Mouse (Mus musculus) adrenal gland, postnatal 36 days (tissue): ENCODE measurements around the gene Tsnaxip1. TPM values are rescaled to one million over a fixed set of nuclear protein-coding genes. Genes with fewer than 3 reads are reported as not detected.
"Not testable (repeated sequence)": the region's sequence is repeated elsewhere in the genome, so short reads cannot be mapped to it uniquely, and the experiment has no call there.

Source experiments
- DNase-seq, 2 experiments: peaks; one replicate each; pipeline ENCODE4 v3.0.0; 2021; ENCODE audit warnings: mixed read lengths in 1 of 2
- total RNA-seq, 2 experiments: library from RNA; stranded (reverse); gene quantifications; 2 replicates each; pipeline ENCODE4 v1.2.3; 2021

Tsnaxip1 gene
- total RNA-seq, 2 experiments from 2014 or later: not detected

DNA sequence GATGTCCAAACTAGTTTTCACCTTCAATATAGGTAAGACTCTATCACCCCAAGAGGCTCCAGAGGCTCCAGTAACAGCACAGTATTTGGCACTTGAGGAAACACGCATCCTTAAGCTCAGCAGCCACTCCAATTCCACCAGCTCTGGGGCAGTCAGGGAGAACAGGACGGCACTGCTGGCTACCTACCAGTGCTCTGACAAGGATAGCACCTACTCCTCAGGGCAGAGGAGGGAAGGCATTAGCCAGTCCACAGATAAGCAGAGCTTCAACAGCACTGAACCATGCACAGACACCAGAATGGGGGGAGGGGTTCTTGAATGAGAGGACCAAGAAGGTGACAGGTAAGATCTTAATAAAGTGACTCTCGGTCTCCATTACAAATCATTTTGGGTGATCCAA is 7.9 kb upstream of the Tsnaxip1 start:
- no peak for DNase-seq

GRCm38 (mm10) chr8:105820925-105821324 is 6.6 kb upstream of the Tsnaxip1 start:
- DNase-seq: no peak

- DNase-seq: no peak
Observed at GRCm38 (mm10) chr8:105825506-105825905, 2.0 kb upstream of the Tsnaxip1 start.

GRCm38 (mm10) chr8:105826379-105826778 is 1.2 kb upstream of the Tsnaxip1 start:
- peak; percentile 15 to 19 for DNase-seq

- not testable (repeated sequence) for DNase-seq
Observed at GRCm38 (mm10) chr8:105833740-105834139, 6.2 kb downstream of the Tsnaxip1 start.

DNA sequence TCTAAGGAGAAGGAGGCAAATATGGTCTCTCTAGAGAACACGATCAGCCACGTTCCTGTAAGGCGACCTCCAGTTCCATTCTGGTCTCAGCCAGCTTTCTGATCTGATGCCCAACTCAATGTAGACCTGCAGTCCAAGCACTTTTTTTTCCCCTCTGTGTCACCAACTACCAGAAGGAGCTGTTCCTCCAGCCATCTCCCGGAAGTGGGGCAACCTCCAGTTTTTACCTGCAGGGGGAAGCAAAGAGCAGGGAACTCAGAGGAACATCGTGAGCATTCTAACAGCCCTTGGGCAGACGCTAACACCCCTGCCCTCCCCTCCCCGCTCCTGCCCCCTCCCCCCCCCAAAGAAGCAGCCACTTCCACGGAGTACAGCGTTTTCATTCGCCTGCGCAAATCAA is 7.8 kb downstream of the Tsnaxip1 start:
- peak; percentile 81 to 83 for DNase-seq

GRCm38 (mm10) chr8:105836991-105837390 is 9.5 kb downstream of the Tsnaxip1 start:
- DNase-seq: no peak

DNA sequence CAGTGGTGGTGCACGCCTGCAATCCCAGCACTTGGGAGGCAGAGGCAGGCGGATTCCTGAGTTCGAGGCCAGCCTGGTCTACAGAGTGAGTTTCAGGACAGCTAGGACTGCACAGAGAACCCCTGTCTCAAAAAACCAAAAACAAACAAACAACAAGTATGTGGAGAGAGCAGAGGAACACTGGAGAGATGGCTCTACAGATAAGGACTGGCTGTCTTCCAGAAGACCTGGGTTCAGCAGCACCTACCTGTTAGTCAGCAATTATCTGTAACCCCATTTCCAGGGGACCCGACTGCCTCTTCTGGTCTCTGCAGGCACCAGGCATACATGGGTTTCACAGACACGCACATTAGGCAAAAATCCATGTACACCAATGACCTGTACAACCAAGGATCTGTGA is 11.7 kb downstream of the Tsnaxip1 start:
- no peak for DNase-seq

DNA sequence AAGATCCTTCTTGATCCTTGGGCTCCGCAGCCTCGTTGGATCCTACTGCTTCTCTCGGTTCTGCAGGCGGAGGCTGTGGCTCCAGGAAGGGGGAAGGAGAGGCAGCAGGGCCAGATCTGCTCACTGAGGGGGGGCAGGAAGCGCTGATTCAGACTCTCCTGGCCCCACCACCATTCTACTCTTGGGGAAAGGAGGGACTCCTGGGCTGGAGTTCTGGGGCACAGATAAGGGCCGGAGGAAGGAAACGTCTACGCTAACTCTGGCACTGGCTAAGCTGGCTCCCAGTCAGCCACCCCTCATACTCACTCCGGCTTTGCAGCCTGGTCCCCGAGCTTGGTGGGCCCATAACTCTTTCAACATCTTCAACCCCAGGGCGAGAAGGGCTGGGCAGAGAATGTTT is 19.1 kb downstream of the Tsnaxip1 start:
- DNase-seq: no peak

DNA sequence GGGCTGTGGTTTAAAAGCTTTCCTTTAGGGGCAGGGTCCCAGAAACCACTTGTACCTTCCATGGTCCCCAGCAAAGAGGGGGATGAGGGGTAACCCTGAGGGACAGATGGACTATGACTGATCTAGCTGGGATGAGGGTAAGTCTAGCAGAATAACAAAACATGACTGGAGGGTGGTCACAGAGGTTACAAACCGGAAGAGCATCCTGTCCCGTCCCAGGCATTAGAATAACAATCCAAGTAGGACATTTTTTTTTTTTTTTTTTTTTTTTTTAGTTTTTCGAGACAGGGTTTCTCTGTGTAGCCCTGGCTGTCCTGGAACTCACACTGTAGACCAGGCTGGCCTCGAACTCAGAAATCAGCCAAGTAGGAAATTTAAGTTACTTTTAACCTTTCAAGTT is 22.5 kb downstream of the Tsnaxip1 start:
- DNase-seq: no peak

DNA sequence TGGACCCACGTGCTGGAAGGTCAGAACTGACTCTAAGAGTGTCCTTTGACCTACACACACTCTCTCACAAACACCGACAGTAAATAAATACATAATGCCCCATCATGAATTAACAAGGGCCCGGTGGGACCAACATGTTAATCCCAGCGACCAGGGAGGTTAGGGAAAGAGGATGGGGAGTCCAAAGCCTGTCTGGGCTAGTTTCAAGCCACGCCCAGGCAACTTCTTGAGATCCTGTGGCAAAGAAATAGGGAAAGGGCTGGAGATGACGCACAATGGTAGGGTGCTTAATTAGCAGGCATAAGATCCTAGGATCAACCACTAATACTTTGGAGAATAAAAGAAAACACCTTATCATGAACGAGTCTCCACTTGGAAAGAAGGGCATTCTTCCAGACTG is 23.1 kb downstream of the Tsnaxip1 start:
- DNase-seq: no peak

GRCm38 (mm10) chr8:105851651-105852143 is 24.2 kb downstream of the Tsnaxip1 start:
- peak; percentile 90 to 92 for DNase-seq

DNA sequence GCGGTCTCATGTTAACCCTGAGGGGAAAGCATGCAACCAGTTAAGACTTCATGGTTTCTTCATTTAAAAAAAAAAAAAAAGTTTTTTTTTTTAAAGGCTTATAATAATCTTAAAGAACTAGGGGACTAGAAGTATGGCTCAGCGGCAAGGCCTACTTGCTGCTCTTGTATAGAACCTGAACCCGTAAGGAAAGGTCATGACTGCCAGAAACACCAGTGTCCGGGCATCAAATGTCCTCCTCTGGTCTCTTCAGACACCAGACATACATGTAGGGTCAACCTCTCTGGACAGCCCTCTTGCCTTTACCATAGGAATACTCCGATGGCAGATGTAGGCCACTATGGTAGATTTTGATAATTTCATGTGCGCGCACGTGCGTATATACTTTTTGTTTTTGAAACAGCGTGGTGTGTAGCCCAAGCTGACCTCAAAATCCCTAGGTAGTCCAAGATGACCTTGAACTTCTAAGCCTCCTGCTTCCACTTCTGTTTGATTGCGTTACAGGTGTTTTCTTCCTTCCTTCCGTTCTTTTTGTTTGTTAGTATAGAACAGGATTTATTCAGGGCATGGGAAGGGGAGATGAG is 24.7 kb downstream of the Tsnaxip1 start:
- DNase-seq: no peak

DNA sequence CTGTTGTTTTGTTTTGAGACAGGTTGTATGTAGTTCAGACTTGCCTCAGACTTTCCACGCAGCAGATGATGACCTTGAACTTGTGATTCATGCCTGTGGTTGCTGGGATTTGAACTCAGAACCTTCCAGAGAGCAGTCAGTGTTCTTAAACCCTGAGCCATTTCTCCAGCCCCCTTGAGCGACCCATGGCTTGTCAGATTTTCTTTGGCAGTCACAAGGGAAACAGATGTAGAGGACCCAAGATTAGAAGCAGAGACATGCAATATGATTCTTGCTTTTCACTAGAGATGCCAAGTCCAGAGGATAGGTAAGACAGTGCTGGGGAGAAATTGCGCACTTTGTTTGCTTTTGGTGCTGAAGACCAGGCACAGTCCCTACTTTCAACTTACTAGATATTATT is 25.6 kb downstream of the Tsnaxip1 start, which contains the start of gene Cenpt:
Gene Cenpt, minus strand, starts transcription at position 101 of the 400 bp plus-strand sequence.
- no peak for DNase-seq

- DNase-seq: no peak
Observed at GRCm38 (mm10) chr8:105854303-105854702, 26.8 kb downstream of the Tsnaxip1 start.

- DNase-seq: peak; percentile 94 to 96
Observed at GRCm38 (mm10) chr8:105854715-105855216, 27.2 kb downstream of the Tsnaxip1 start, which contains the start of gene Thap11. Thap11 (plus strand) TSS chr8:105855132.

DNA sequence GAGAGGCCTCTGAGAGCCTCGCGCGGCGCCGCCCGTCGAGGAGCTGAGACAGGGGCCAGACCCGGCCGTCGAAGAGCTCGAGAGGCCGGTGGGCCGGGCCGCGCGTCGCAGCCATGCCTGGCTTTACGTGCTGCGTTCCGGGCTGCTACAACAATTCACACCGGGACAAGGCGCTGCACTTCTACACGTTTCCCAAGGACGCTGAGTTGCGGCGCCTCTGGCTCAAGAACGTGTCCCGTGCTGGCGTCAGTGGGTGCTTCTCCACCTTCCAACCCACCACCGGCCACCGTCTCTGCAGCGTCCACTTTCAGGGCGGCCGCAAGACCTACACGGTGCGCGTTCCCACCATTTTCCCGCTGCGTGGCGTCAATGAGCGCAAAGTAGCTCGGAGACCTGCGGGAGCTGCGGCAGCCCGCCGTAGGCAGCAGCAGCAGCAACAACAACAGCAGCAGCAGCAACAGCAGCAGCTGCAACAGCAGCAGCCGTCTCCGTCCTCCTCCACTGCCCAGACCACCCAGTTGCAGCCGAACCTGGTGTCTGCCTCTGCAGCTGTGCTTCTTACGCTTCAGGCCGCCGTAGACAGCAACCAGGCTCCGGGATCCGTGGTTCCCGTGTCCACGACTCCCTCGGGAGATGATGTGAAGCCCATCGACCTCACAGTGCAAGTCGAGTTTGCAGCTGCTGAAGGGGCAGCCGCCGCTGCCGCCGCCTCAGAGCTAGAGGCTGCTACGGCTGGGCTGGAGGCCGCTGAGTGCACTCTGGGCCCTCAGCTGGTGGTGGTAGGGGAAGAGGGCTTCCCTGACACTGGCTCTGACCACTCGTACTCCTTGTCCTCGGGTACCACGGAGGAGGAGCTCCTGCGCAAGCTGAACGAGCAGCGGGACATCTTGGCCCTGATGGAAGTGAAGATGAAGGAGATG is 28.0 kb downstream of the Tsnaxip1 start:
- peak; percentile 64 to 71 for DNase-seq

GRCm38 (mm10) chr8:105856168-105856835 is 28.8 kb downstream of the Tsnaxip1 start:
- no peak for DNase-seq

- no peak for DNase-seq
Observed at GRCm38 (mm10) chr8:105858495-105858894, 31.0 kb downstream of the Tsnaxip1 start.

- DNase-seq: no peak
Observed at GRCm38 (mm10) chr8:105859314-105859713, 31.8 kb downstream of the Tsnaxip1 start.

GRCm38 (mm10) chr8:105860143-105860981 is 32.8 kb downstream of the Tsnaxip1 start, which contains the start of gene Nutf2:
Nutf2 (plus strand) TSS chr8:105860580.
- peak; percentile 95 to 96 for DNase-seq
